Mouse (Mus musculus) right cerebral cortex, adult 2 months (tissue): ENCODE measurements around the gene Pip5k1a.
"Not testable (repeated sequence)": the region's sequence is repeated elsewhere in the genome, so short reads cannot be mapped to it uniquely, and the experiment has no call there.

Experiments used
- DNase-seq, 2 experiments: peaks; one replicate each; pipeline ENCODE4 v3.0.0; 2021 to 2022; ENCODE audit warnings: low spot score in 2 of 2

Gene Pip5k1a

GRCm38 (mm10) chr3:95106338-95107117 is at the start of gene Pip5k1a:
Gene Pip5k1a, minus strand, starts transcription at chr3:95106930.
- peak; percentile 95 to 98 for DNase-seq

- no peak for DNase-seq
Measured at GRCm38 (mm10) chr3:95153874-95154273, 47.1 kb upstream of the Pip5k1a start.

- no peak for DNase-seq
Measured at GRCm38 (mm10) chr3:95147924-95148323, 41.2 kb upstream of the Pip5k1a start.

- peak; percentile 87 to 94 for DNase-seq
Measured at GRCm38 (mm10) chr3:95142617-95143011, 35.9 kb upstream of the Pip5k1a start.

- no peak for DNase-seq
Measured at GRCm38 (mm10) chr3:95141952-95142616, 35.4 kb upstream of the Pip5k1a start, which contains the start of gene Tnfaip8l2. Gene Tnfaip8l2, minus strand, starts transcription at chr3:95142360.

- no peak for DNase-seq
Measured at GRCm38 (mm10) chr3:95141474-95141873, 34.7 kb upstream of the Pip5k1a start.

GRCm38 (mm10) chr3:95140795-95141194 is 34.1 kb upstream of the Pip5k1a start:
- no peak for DNase-seq

GRCm38 (mm10) chr3:95140289-95140595 is 33.5 kb upstream of the Pip5k1a start:
- DNase-seq, result no peak

- DNase-seq, result no peak
Measured at GRCm38 (mm10) chr3:95139586-95140288, 33.0 kb upstream of the Pip5k1a start.

- no peak for DNase-seq
Measured at GRCm38 (mm10) chr3:95136336-95136735, 29.6 kb upstream of the Pip5k1a start.

- DNase-seq, result no peak
Measured at GRCm38 (mm10) chr3:95135433-95136052, 28.8 kb upstream of the Pip5k1a start.

- DNase-seq, result peak in 1 of 2 experiments; percentile 64
Measured at GRCm38 (mm10) chr3:95135023-95135422, 28.3 kb upstream of the Pip5k1a start.

GRCm38 (mm10) chr3:95134133-95134532 is 27.4 kb upstream of the Pip5k1a start:
- not testable (repeated sequence) for DNase-seq

- peak; percentile 90 to 92 for DNase-seq
Measured at GRCm38 (mm10) chr3:95133680-95134101, 27.0 kb upstream of the Pip5k1a start, which contains the start of the genes Scnm1 and Lysmd1. Gene Scnm1, minus strand, starts transcription at chr3:95134011. Gene Lysmd1, plus strand, starts transcription at chr3:95134088.

- DNase-seq, result no peak
Measured at GRCm38 (mm10) chr3:95133176-95133575, 26.4 kb upstream of the Pip5k1a start.

GRCm38 (mm10) chr3:95132389-95132788 is 25.7 kb upstream of the Pip5k1a start:
- DNase-seq, result not testable (repeated sequence)

- no peak for DNase-seq
Measured at GRCm38 (mm10) chr3:95130081-95130480, 23.4 kb upstream of the Pip5k1a start.

- DNase-seq, result no peak
Measured at GRCm38 (mm10) chr3:95129226-95129651, 22.5 kb upstream of the Pip5k1a start.

GRCm38 (mm10) chr3:95124972-95125371 is 18.2 kb upstream of the Pip5k1a start:
- DNase-seq, result no peak

- no peak for DNase-seq
Measured at GRCm38 (mm10) chr3:95124246-95124645, 17.5 kb upstream of the Pip5k1a start, which contains the start of gene Tmod4. Gene Tmod4, plus strand, starts transcription at chr3:95124476.

- DNase-seq, result no peak
Measured at GRCm38 (mm10) chr3:95121580-95121979, 14.8 kb upstream of the Pip5k1a start.

GRCm38 (mm10) chr3:95117751-95118150 is 11.0 kb upstream of the Pip5k1a start:
- no peak for DNase-seq
